Mouse (Mus musculus) heart, embryonic 10.5 days (tissue): Measurements from ENCODE around the gene 1700123O20Rik. TPM values are rescaled to one million over a fixed set of nuclear protein-coding genes. Genes with fewer than 3 reads are reported as not detected.

Source experiments
- DNase-seq: peaks from one replicate; pipeline ENCODE4 v3.0.0-alpha.2; 2017; ENCODE audit warnings: low spot score
- H3K27ac ChIP-seq: fragments of 300-500 bp; sonication (generic); 2 replicates; pipeline ENCODE4 v1.5.1; 2016; ENCODE audit warnings: mild to moderate bottlenecking
- H3K27me3 ChIP-seq: fragments of 300-500 bp; sonication (generic); 2 replicates; pipeline ENCODE4 v1.6.1; 2016; ENCODE audit warnings: mild to moderate bottlenecking; ENCODE audit not compliant: poor library complexity, insufficient read depth, severe bottlenecking
- H3K36me3 ChIP-seq: fragments of 300-500 bp; sonication (generic); 2 replicates; pipeline ENCODE4 v1.6.1; 2016; ENCODE audit warnings: mild to moderate bottlenecking, moderate library complexity
- H3K4me1 ChIP-seq: fragments of 300-500 bp; sonication (generic); 2 replicates; pipeline ENCODE4 v1.6.1; 2016; ENCODE audit warnings: mild to moderate bottlenecking
- H3K4me3 ChIP-seq: fragments of 300-500 bp; sonication (generic); 2 replicates; pipeline ENCODE4 v1.5.1; 2016; ENCODE audit warnings: mild to moderate bottlenecking, moderate library complexity
- H3K9me3 ChIP-seq: fragments of 300-500 bp; sonication (generic); 2 replicates; pipeline ENCODE4 v1.6.1; 2016; ENCODE audit warnings: mild to moderate bottlenecking, moderate library complexity
- WGBS: fragments of 180-500 bp; shearing (Covaris S2); methylation state at CpG from one replicate; pipeline ENCODE4 v1.1.7; 2016; 5-methylcytosine and 5-hydroxymethylcytosine counted together
- polyA plus RNA-seq: library from polyadenylated mRNA; unstranded; fragments of >200 nt; fragmentation: Nextera tagmentation; extraction: Ambion mirVana; gene quantifications from 2 replicates; pipeline ENCODE4 v1.2.1, GENCODE M21; 2016

The 1700123O20Rik gene
- polyA plus RNA-seq, 1 experiment from 2014 or later: 79.7 TPM

DNA sequence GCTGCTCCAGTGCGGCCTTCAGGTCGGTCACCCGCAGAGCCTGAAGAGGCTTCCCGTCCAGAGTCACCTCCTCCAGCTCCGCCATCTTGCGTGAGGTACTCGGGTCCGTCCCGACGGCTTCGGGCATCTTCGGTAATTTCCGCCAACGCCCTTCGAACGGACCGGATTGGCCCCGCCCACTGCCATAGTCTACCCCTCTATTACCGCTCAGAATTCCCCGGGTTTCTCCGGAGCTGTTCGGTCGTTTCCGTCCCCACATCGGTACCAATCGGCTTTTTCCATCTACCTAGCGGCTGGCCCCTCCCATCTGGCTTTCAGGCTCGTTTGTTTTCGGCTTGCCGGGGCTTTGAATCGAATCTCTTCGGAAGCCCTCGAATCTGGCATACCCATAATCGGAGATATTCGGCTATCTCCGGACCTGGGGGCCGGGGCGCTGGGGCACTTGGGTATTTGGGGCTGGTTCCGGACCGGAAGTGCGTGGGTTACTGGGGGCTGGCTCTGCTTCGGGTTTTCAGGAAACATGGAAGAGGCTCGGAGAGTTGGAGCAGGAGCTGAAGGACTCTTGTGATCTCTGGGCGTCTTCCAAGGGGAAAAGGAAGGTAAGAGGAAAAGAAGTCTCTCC lies 617 bp downstream of the 1700123O20Rik start, which contains the start of gene Acin1:
Gene Acin1 (minus strand): TSS at position 410 of the 622 bp plus-strand sequence.
- under 1% methylated on average over 44 of the region's 44 CpGs for WGBS
- Histone ChIP-seq H3K4me1 (peaks cover 20% of the 10 kb centered on the region), H3K27me3 (no peaks in the 10 kb centered on the region), H3K9me3 (no peaks in the 10 kb centered on the region), H3K4me3 (peak within 1 kb of the TSS; percentile 93), H3K36me3 (peaks cover 43% of the 10 kb centered on the region), H3K27ac (peak within 1 kb of the TSS; percentile 98)
- peak; percentile 100 for DNase-seq

- Histone ChIP-seq H3K27me3 (no peaks in the 10 kb centered on the region), H3K4me1 (peaks cover 20% of the 10 kb centered on the region), H3K9me3 (no peaks in the 10 kb centered on the region), H3K27ac (peak overlapping the region; percentile 98), H3K36me3 (peaks cover 37% of the 10 kb centered on the region), H3K4me3 (peak overlapping the region; percentile 93)
- DNase-seq: no peak
- 9% methylated on average over 8 of the region's 8 CpGs for WGBS
These were observed 1.2 kb downstream of the 1700123O20Rik start for GRCm38 (mm10) chr14:54687251-54687650.

DNA sequence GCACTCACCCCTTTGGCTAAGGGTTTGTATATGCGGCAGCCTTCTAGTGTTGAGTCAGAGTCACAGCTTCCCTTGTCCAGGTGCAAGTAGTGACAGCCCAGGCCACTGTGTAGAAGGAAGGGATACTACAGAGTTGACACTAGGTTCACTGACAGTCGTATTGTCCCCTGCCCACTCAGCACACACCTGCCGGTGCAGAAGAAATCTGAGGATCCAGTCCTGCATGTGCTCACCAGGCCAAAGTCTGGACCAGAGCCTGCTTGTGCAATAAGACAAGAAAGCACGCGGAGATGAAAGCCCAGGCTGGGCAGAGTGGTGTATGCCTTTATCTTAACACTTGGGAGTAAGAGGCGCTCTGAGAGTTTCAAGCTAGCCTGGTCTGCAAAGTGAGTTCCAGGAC lies 9.0 kb downstream of the 1700123O20Rik start:
- H3K27ac ChIP-seq: no peak overlapping the region
- H3K27me3 ChIP-seq: no peaks in the 10 kb centered on the region
- 55% methylated on average over 6 of the region's 6 CpGs for WGBS
- H3K36me3 ChIP-seq: peaks cover 28% of the 10 kb centered on the region
- no peak overlapping the region for H3K4me3 ChIP-seq
- no peaks in the 10 kb centered on the region for H3K9me3 ChIP-seq
- no peak for DNase-seq
- H3K4me1 ChIP-seq: 0 out of 2 replicates have a peak, but pooled peaks cover 2% of the 10 kb centered on the region

- Histone ChIP-seq H3K4me3 (no peak overlapping the region), H3K36me3 (peaks cover 17% of the 10 kb centered on the region), H3K27ac (no peak overlapping the region), H3K4me1 (peaks cover 11% of the 10 kb centered on the region; the same call in 1 of the 2 replicates), H3K27me3 (no peaks in the 10 kb centered on the region), H3K9me3 (no peaks in the 10 kb centered on the region)
- 84% methylated on average over 4 of the region's 4 CpGs for WGBS
- no peak for DNase-seq
These were observed 10.7 kb downstream of the 1700123O20Rik start for GRCm38 (mm10) chr14:54696752-54697151.

GRCm38 (mm10) chr14:54698733-54699132 lies 12.7 kb downstream of the 1700123O20Rik start, which contains the start of gene Gm29776:
Gene Gm29776 (minus strand): TSS chr14:54698833.
- H3K27me3 ChIP-seq: 0 out of 2 replicates have a peak, but pooled peaks cover 9% of the 10 kb centered on the region
- no peak within 1 kb of the TSS for H3K4me3 ChIP-seq
- DNase-seq: no peak
- 71% methylated on average over 4 of the region's 4 CpGs for WGBS
- peaks cover 3% of the 10 kb centered on the region; the same call in 1 of the 2 replicates for H3K36me3 ChIP-seq
- H3K4me1 ChIP-seq: peaks cover 11% of the 10 kb centered on the region; the same call in 1 of the 2 replicates
- no peaks in the 10 kb centered on the region for H3K9me3 ChIP-seq
- H3K27ac ChIP-seq: no peak within 1 kb of the TSS

DNA sequence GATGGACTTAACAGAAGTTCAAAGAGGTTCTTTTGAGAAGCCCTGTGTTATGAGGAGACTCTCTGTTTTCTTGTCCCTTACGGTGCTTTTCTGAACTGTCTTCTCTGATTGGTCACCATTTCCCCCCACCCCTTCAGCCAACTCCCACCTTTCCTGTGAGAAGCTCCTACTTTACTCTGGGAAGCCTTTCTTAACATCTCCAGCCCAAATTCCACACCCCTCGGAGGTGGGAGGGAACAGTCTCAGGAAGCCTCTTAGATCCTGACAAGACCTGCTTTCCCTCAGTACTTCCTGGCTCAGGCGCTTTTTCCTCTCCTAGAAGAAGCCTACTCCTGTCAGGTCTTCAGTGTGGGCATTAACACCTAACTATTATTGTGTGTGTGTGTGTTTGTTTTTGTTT lies 13.6 kb downstream of the 1700123O20Rik start:
- H3K9me3 ChIP-seq: no peaks in the 10 kb centered on the region
- H3K4me1 ChIP-seq: peaks cover 11% of the 10 kb centered on the region; the same call in 1 of the 2 replicates
- H3K27ac ChIP-seq: no peak overlapping the region
- 0 out of 2 replicates have a peak, but pooled peaks cover 9% of the 10 kb centered on the region for H3K27me3 ChIP-seq
- WGBS: 28% methylated on average over 3 of the region's 3 CpGs
- H3K36me3 ChIP-seq: no peaks in the 10 kb centered on the region
- no peak overlapping the region for H3K4me3 ChIP-seq
- no peak for DNase-seq

- Histone ChIP-seq H3K27ac (no peak overlapping the region), H3K36me3 (no peaks in the 10 kb centered on the region), H3K27me3 (0 out of 2 replicates have a peak, but pooled peaks cover 9% of the 10 kb centered on the region), H3K4me1 (peaks cover 23% of the 10 kb centered on the region), H3K4me3 (no peak overlapping the region), H3K9me3 (no peaks in the 10 kb centered on the region)
- WGBS: 9% methylated on average over 6 of the region's 6 CpGs
- DNase-seq: peak; percentile 89
These were observed 15.3 kb downstream of the 1700123O20Rik start for GRCm38 (mm10) chr14:54701298-54701697.

- H3K9me3 ChIP-seq: no peaks in the 10 kb centered on the region
- H3K27me3 ChIP-seq: peaks cover 15% of the 10 kb centered on the region; the same call in 1 of the 2 replicates
- peaks cover 42% of the 10 kb centered on the region for H3K4me1 ChIP-seq
- H3K27ac ChIP-seq: no peak overlapping the region
- no peaks in the 10 kb centered on the region for H3K36me3 ChIP-seq
- DNase-seq: no peak
- WGBS: 49% methylated on average over 10 of the region's 10 CpGs
- H3K4me3 ChIP-seq: no peak overlapping the region
These were observed 17.2 kb downstream of the 1700123O20Rik start for GRCm38 (mm10) chr14:54703207-54703606.

GRCm38 (mm10) chr14:54705844-54706243 lies 19.8 kb downstream of the 1700123O20Rik start:
- H3K4me1 ChIP-seq: peaks cover 48% of the 10 kb centered on the region
- peak overlapping the region; percentile 84 for H3K27ac ChIP-seq
- peak; percentile 93 for DNase-seq
- 0 out of 2 replicates have a peak overlapping the region, but pooled peaks have one; percentile 8 for H3K4me3 ChIP-seq
- H3K36me3 ChIP-seq: no peaks in the 10 kb centered on the region
- 14% methylated on average over 5 of the region's 5 CpGs for WGBS
- peaks cover 23% of the 10 kb centered on the region; the same call in 1 of the 2 replicates for H3K27me3 ChIP-seq
- H3K9me3 ChIP-seq: no peaks in the 10 kb centered on the region

- Histone ChIP-seq H3K4me1 (peaks cover 43% of the 10 kb centered on the region), H3K4me3 (peak overlapping the region; percentile 34; the same call in 1 of the 2 replicates), H3K36me3 (no peaks in the 10 kb centered on the region), H3K27me3 (peaks cover 23% of the 10 kb centered on the region; the same call in 1 of the 2 replicates), H3K9me3 (no peaks in the 10 kb centered on the region), H3K27ac (peak overlapping the region; percentile 84)
- peak; percentile 83 for DNase-seq
- WGBS: 32% methylated on average over 17 of the region's 17 CpGs
These were observed 20.7 kb downstream of the 1700123O20Rik start for GRCm38 (mm10) chr14:54706589-54707320.

GRCm38 (mm10) chr14:54709054-54709453 lies 23.0 kb downstream of the 1700123O20Rik start:
- Histone ChIP-seq H3K4me1 (peaks cover 50% of the 10 kb centered on the region), H3K27me3 (peaks cover 14% of the 10 kb centered on the region; the same call in 1 of the 2 replicates), H3K36me3 (no peaks in the 10 kb centered on the region), H3K9me3 (no peaks in the 10 kb centered on the region), H3K4me3 (no peak overlapping the region), H3K27ac (no peak overlapping the region)
- DNase-seq: no peak
- whole genome bisulfite sequencing: 58% methylated on average over 9 of the region's 9 CpGs

- Histone ChIP-seq H3K4me1 (peaks cover 37% of the 10 kb centered on the region), H3K4me3 (no peak within 1 kb of the TSS), H3K36me3 (no peaks in the 10 kb centered on the region), H3K9me3 (no peaks in the 10 kb centered on the region), H3K27ac (peak within 1 kb of the TSS; percentile 37; the same call in 1 of the 2 replicates), H3K27me3 (peaks cover 14% of the 10 kb centered on the region; the same call in 1 of the 2 replicates)
- DNase-seq: no peak
- WGBS: 84% methylated on average over 7 of the region's 7 CpGs
These were observed 26.1 kb downstream of the 1700123O20Rik start, which contains the start of gene Cebpe for GRCm38 (mm10) chr14:54712074-54712473. Gene Cebpe (minus strand): TSS chr14:54712174.
